Mouse (Mus musculus) retina, postnatal 7 days (tissue): ENCODE measurements at regions not wholly inside any gene's neighbourhood (a gene's known extent, or its start where the extent isn't known, plus 50 kb on each side); places are given as distances from the start of the nearest gene placed in this dataset.

ENCODE experiments used
- DNase-seq: peaks from one replicate; pipeline ENCODE4 v3.0.0-alpha.2; 2012; ENCODE audit warnings: low read depth, low spot score

GRCm38 (mm10) chr17:49149896-49150295 is 217.7 kb downstream of the Lrfn2 start:
- no peak for DNase-seq

DNA sequence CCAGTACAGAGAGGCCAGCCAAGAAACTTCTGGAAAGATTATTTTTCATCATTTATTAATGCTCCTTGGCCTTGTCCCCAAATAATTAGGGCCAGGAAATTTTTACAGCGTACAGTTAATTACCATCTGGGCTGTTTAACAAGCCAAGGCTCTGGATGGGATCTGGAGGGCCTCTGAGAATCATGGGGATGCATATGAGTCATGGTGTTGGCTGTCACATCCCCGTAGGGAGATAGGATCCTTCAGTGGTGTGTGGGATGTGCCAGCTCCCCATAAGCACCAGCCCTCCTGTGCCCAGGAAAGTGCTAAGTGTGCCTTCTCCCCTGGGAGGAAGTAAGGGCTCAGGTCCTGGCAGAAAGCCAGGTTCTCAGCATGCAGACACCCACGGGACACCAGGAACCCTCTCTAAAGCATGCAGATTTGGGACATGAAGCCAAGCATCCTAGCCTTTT is 218.8 kb downstream of the Lrfn2 start:
- no peak for DNase-seq

- peak; percentile 49 for DNase-seq
These were observed 221.8 kb downstream of the Lrfn2 start for GRCm38 (mm10) chr17:49153994-49154393.

DNA sequence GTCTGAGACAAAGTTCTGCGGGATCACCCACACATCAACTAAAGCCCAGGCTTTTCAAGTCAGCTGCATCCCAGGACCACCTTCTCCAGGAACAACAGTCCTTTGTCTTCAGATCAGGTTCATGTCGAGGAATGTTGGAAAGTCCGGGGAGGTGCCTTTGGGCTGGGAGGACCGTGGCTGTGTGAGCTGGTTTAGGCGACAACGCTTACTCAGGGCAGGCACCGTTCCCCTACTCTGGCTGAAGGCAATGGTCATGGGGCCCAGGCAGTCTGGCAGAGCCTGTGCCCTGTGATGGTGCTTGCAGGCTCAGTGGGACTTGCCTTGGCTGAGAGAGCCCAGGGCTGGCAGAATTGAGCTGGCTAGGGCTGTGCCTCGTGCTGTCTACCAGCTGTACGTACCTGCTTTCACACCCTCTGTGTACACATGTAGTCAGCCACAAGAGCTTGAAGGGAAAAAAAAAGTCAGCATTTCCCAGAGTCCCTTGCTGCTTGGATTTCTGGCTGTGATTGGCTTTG is 222.9 kb downstream of the Lrfn2 start:
- no peak for DNase-seq

DNA sequence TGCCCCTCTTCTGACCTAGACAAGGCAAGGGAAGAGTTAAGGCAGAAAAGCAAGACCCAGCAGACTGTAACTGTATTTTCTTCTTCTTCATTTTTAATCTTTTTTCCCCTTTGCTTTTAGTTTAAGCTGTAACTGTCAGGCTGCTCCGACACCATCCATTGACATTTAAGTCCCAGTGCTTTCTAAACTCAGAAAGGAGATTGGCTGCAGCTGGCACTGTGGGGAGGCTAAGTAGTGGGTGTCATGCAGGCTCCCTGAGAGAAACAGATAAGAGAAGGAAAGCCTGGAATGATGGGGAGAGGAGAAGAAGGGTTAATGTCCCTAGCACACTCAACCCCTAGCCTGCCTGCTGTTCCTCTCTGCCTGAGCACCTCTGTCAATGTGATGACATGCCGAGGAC is 225.4 kb downstream of the Lrfn2 start:
- no peak for DNase-seq

DNA sequence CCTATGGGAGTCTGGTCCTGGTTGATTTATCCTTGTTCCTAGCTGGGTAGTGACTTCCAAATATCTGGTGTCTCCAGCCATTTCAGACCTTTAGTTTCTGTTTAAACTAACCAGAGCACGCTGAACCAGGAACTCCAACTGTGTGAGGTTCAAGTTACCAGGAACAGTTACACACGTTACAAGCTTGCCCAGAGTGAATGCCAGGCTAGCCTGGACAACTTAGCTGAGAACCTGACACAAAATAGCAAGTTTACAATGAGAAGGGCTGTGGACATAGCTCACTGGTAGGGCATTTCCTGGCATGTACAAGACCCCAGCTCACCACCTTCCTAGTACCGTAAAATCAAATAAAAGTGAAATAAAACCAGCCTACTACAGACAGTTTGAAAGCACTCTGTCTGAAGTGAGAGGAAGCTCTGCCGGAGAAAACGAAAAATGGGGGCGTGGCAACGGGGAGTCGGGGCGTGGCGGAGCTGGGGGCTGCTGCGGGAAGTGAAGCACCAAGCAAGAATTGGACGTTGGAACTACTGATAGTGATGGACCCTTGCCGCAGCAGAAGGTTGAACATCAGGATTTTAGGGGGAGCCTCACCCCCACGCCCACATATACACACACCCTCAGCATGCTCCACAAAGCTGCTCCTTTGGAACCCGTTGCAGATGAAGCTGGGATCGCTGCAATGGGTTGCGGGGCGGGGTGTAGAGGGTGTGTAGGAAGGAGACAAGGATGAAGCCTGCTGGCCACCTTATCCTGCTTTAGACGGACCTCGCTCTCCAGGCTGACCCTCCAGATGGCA is 239.3 kb downstream of the Lrfn2 start:
- no peak for DNase-seq

- no peak for DNase-seq
These were observed 240.0 kb downstream of the Lrfn2 start for GRCm38 (mm10) chr17:49172052-49172799.

GRCm38 (mm10) chr17:49172800-49173150 is 240.6 kb downstream of the Lrfn2 start:
- DNase-seq = no peak

GRCm38 (mm10) chr17:49177966-49178731 is 246.0 kb downstream of the Lrfn2 start:
- no peak for DNase-seq

DNA sequence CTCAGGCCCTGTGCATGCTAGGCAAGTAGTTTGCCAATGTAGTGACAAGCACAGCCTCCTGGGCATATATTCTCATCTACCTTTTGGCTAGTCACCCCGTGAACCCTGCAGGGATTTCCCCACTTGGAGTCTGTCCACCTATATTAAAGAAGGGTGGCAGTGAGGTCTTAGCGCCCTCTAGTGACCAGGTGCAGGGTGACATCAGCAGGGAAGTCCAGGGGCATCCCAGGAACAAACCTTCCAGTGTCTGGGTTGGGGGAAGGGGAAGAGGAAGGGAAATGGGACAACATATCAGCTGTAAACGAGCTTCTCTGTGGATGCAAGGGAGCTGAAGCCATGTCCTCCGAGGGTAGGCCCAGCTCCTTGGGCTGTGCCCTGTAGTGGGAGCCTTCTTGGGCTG is 245.7 kb upstream of the Mocs1 start:
- DNase-seq = peak; percentile 34

DNA sequence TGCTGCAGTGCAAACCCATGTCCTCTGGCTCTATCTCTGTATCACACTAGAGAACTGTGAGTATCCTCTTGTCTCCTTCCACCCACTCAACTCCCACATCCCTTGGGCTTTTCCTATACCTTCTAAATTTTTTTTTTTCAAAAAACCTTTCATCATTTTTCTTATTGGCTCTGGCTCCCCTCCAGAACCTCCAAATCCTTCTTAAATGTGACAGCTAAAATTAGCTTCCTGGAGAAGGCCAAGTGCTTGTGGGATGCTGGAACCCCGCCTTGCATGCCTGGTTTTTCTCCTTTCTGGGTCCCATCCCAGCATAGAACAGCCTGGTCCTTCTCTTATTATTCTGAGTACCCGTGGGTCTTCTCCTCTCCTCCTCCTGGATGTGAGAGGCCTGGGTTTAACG is 244.2 kb upstream of the Mocs1 start:
- no peak for DNase-seq

- DNase-seq = no peak
These were observed 243.0 kb upstream of the Mocs1 start for GRCm38 (mm10) chr17:49185052-49185612.

GRCm38 (mm10) chr17:49189765-49190164 is 238.4 kb upstream of the Mocs1 start:
- DNase-seq = peak; percentile 56

- DNase-seq = no peak
These were observed 237.8 kb upstream of the Mocs1 start for GRCm38 (mm10) chr17:49190337-49190736.

DNA sequence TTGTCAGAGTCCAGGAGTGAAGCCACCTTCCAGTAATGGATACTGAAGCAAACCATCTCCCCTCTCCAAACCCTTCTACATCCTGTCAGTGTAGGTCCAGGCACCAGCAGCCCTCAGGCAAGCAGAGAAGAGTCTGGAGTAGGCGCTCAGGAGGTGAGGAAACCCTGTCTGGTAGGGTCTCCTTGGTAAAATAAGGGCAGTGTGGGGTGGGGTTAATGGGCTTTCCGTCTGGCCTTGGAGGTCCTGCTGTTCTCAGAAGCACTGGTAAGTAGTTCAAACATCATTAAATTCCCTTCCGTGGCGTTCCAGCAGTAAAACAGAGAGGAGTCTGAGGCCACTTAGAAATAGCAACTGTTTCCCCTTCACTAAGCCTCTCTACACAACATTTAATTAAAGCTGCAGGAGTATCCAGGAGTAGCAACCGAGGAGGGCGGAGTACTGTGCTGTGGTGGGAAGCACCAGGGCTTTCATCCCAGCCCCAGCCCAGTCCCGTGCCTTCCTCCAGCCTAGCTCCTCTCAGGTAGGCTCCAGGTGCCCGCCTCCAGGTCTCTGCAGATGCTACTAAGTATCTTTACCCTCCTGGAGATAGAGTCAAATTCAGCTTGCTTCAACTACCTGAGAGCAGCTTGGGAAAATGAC is 232.0 kb upstream of the Mocs1 start:
- no peak for DNase-seq

- DNase-seq = no peak
These were observed 226.7 kb upstream of the Mocs1 start for GRCm38 (mm10) chr17:49201495-49201894.

GRCm38 (mm10) chr17:49205095-49205494 is 223.1 kb upstream of the Mocs1 start:
- DNase-seq = no peak

DNA sequence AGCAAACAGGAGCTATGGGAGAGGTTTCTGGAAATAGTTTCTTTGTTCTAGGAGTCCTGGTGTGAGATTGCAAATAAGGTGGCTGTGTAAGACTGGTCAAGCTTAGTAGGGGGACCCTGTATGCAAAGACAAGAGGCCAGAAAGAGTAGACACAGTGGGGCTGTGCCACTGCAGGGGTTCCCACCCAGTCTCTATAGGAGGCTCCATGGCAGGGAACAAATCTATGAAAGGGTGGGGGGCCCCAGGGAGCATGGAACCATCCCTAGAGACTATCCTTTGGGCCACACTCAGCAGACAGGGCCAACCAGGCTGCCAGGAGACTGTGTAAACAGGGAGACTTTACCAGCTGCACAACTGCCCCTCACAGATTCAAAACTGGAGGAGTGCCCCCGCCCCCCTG is 222.6 kb upstream of the Mocs1 start:
- no peak for DNase-seq

DNA sequence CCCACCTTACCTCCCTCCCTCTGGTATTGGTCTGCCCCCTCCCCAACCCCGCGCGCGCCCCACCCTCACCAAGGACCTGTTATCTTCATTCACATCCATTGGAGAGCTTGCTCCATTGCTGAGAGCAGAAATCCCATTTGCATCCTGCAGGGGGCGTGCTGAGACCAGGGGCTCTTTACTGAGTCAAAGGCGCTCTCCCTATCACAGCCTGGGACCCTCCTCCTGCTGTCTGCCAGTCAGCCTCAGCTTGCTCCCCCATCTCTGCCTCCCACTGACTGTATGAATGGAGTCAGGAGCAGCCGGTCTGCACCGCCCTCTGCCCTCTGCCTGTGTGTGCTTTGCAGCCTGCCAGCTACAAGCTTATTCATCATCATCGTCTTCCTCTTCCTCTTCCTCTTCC is 221.5 kb upstream of the Mocs1 start:
- DNase-seq = no peak

DNA sequence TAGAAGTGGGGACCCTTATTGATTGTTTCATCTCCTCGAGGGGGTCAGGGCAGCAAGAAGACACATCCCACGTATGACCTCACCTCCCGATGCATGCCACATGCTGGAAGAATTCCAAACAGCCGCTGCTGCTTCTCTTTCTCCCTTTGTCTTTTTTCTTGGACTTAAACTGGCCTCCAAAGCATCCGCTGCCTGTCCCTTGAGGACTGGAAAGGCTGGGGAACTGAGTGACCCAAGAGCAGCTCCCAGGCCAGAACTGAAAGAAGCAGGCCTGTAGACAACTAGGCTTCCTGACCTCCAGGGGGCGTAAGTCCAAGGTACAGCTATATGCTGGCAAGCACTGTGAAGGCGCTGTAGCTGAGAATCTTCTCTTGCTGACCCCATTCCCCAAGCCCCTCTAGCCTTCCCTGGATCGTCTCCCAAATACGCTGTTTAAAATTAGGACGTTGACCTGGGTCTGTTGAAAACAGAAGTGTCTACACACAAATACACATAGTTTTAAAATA is 219.8 kb upstream of the Mocs1 start:
- no peak for DNase-seq

DNA sequence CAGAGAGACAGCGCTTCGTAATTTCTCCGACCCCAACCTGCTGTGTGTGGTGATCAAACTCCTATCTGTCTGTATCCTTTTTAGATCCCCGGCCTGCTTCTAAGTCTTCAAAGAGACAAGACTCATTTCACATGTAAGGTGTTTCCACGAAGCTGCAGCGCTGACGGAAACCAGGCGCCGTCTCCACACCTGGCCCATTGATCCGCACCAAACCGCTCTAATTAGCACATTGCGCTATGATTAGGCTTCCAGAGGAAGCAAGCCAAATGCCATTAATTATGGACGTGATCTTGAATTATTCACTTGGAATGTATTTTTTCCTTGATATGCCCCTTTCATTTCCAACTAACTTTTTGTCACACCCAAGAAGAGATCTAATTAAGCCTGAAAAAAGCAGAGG is 215.2 kb upstream of the Mocs1 start:
- no peak for DNase-seq
